Mouse (Mus musculus): ENCODE data around the gene Mat2a.

- TF ChIP-seq CHD2 (IDR thresholded peaks at IDR 0.05; ENCODE audit: low read depth, low read length) (no peak), MAFK (IDR thresholded peaks at IDR 0.05; ENCODE audit: insufficient read depth, low read depth, low read length) (no peak), ZC3H11A (IDR thresholded peaks at IDR 0.05; ENCODE audit: borderline replicate concordance, low read depth, low read length) (no peak)
Measured at GRCm38 (mm10) chr6:72385258-72385657, 54.1 kb downstream of the Mat2a start.
